Mouse (Mus musculus): ENCODE measurements around the gene Rrp9. TPM values are rescaled to one million over a fixed set of nuclear protein-coding genes. Genes with fewer than 3 reads are reported as not detected.

The Rrp9 gene
- 10 to 100 TPM in 25 of 26 experiments, 1 to 10 TPM in 1; 8.9 to 68.9 (median 28.0) TPM for total RNA-seq (2018; cell fraction: chromatin; rRNA removed)
- 10 to 100 TPM in 24 of 26 experiments, 1 to 10 TPM in 2; 9.0 to 17.2 (median 12.1) TPM for total RNA-seq (2018; cell fraction: cytosol; rRNA removed)
- total RNA-seq (2018; cell fraction: nucleus; rRNA removed), result 10 to 100 TPM in 20 of 26 experiments, 1 to 10 TPM in 6; 6.3 to 29.5 (median 13.5) TPM
- 10.1 to 24.9 TPM (median 11.4 TPM) in 3 replicates for polyA plus RNA-seq (2018)

DNA sequence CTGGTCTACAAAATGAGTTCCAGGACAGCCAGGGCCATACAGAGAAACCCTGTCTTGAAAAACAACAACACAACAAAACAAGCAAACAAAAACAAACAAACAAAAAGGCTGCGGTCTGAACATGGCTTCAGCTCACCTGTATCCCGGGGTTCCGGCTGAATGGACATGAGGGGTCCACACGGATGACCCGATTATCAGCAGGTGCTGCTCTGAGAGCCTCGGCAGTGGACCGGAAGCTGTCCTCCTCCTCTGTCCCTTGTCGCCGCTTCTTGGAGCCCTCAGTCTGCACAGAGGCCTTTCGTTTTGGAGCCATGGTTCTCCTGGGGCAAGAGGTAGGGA is at the start of gene Rrp9:
Gene Rrp9, plus strand, starts transcription at position 301 of the 339 bp plus-strand sequence.
- Histone ChIP-seq H3K27ac (peak within 1 kb of the TSS; percentile 94), H3K4me3 (ENCODE audit: inconsistent target) (peak within 1 kb of the TSS; percentile 72), H3K36me3 (ENCODE audit: inconsistent target) (peaks cover 10% of the 10 kb centered on the region; the same call in 1 of the 2 replicates), H3K79me2 (ENCODE audit: inconsistent target) (peaks cover 38% of the 10 kb centered on the region)
- WGBS (ENCODE audit: missing documents), result 31% methylated on average over 10 of the region's 10 CpGs

DNA sequence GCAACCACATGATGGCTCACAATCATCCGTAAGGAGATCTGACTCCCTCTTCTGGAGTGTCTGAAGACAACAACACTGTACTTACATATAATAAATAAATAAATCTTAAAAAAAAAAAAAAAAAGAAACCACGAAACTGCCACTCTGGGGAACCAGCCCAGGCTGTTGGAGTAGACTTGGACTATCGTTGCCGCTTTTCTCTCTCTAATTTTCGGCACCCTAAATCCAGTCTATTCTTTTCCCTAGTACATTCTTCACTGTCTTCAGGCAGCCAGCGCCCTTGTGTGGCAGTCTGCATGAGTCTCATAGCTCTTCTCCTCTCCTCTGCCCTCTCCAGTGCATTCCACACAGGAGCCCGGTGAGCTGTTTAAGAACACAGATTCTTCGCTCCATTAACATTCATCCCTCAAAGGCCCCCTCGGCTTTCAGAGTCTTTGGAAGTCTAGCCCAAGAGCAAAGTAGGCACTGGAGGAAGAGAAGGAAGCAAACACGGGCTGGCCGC is 47.0 kb upstream of the Rrp9 start:
- WGBS (ENCODE audit: missing documents), result 7% methylated on average over 10 of the region's 11 CpGs
- H3K27ac ChIP-seq, result peak overlapping the region; percentile 76
- H3K4me3 ChIP-seq (ENCODE audit: inconsistent target), result peak overlapping the region; percentile 68
- peaks cover 13% of the 10 kb centered on the region for H3K79me2 ChIP-seq (ENCODE audit: inconsistent target)
- H3K36me3 ChIP-seq (ENCODE audit: inconsistent target), result peaks cover 21% of the 10 kb centered on the region

DNA sequence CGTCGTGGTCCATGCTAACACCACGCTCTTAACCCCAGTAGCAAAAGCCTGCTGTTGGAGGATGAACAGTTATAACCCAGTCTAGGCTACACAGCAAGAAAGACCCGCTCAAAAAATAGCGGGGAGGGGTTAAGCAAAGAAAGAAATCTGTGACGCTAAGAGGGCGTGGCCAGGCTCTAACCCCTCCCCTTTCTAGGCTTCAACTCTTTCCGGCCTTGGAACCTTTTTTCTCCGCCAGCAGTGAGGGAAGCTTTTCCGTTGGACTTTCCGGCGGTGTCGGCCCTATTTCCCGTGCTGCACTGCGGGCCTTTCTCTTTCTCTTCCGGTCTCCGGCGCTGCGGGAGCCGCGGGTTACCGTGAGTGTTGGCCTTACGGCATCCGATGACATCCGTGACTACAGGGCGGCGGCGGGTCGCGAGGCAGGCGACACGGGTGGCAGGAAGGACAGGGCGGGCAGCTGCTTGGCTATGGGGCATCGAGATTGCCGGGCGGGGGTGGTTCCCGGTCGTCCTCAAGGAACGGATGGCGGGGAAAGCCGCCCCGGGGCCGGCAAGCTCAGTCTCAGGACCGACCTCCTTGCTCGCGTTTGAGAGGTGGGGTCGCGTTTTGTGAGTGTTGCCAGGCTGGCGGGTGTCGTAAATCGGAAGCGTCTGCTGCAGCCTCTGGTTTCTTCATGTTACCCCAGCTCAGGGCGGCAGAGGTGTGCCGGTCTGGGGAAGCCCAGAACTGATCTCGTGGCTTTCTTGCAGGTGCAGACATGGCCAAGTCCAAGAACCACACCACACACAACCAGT is 46.3 kb upstream of the Rrp9 start, which contains the start of gene Rpl29:
Gene Rpl29, plus strand, starts transcription at position 234 of the 794 bp plus-strand sequence.
- peak within 1 kb of the TSS; percentile 68 for H3K4me3 ChIP-seq (ENCODE audit: inconsistent target)
- WGBS (ENCODE audit: missing documents), result 0% methylated on average over 53 of the region's 55 CpGs

DNA sequence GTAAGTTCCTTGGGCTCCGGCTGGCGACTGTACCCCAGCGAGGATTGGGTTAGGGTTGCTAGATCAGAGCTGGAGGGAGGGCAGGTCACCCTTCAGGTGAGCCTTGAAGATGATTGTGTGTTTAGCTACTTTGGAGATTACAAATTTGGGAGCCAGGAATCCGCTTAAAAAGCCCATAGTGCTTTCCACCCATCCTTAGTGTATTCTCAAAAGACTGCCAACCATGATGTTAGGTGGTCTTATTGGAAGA is 45.8 kb upstream of the Rrp9 start:
- Histone ChIP-seq H3K4me3 (ENCODE audit: inconsistent target) (peak overlapping the region; percentile 68), H3K36me3 (ENCODE audit: inconsistent target) (peaks cover 21% of the 10 kb centered on the region), H3K27ac (peak overlapping the region; percentile 76), H3K79me2 (ENCODE audit: inconsistent target) (peaks cover 13% of the 10 kb centered on the region)
- 4% methylated on average over 4 of the region's 4 CpGs for WGBS (ENCODE audit: missing documents)

More for the DNA sequence above, 46.3 kb upstream of the Rrp9 start, which contains the start of gene Rpl29:
- Histone ChIP-seq H3K79me2 (ENCODE audit: inconsistent target) (peaks cover 13% of the 10 kb centered on the region), H3K36me3 (ENCODE audit: inconsistent target) (peaks cover 21% of the 10 kb centered on the region), H3K27ac (peak within 1 kb of the TSS; percentile 76)

DNA sequence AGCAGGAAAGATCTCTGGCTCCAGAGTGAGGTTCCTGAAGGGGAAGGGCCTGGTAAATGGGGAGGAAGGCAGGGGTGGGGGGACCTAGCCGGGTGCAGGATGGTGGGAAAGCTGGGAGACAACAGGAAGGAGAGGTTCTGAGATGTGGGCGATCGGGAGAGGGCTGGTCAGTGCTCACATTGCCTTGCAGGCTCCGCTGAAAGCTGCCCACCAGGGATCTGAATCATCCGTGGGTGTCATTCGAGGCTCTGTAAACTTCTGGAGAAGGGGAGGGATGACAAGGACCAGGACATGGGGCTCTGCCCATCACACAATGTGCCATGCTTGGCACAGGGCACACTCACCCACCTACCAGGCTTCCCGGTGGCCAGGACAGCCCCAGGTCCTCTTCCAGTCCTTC is 42.4 kb upstream of the Rrp9 start:
- Histone ChIP-seq H3K79me2 (ENCODE audit: inconsistent target) (peaks cover 13% of the 10 kb centered on the region), H3K27ac (no peak overlapping the region), H3K4me3 (ENCODE audit: inconsistent target) (no peak overlapping the region), H3K36me3 (ENCODE audit: inconsistent target) (peaks cover 21% of the 10 kb centered on the region)
- 82% methylated on average over 7 of the region's 7 CpGs for WGBS (ENCODE audit: missing documents)

DNA sequence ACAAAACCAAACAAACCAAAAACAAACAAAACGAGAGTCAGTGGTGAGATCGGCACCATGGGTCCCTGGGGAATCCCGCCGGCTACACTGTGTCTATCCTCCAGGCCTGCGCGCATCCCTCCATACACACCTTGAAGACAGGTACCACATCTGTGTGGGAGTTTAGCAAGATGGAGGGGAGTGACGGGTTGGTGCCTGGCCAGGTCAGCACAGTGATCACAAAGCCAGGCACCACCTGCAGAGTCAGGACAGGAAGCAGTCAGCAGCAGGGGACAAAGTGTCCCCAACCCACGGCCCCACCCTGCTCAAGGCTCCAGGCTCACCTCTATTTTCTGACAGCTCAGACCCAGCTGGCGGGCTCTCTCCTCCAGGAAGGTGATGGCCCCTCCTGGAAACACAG is 39.2 kb upstream of the Rrp9 start:
- Histone ChIP-seq H3K27ac (no peak overlapping the region), H3K36me3 (ENCODE audit: inconsistent target) (peaks cover 18% of the 10 kb centered on the region), H3K4me3 (ENCODE audit: inconsistent target) (no peak overlapping the region), H3K79me2 (ENCODE audit: inconsistent target) (no peaks in the 10 kb centered on the region)
- 90% methylated on average over 9 of the region's 9 CpGs for WGBS (ENCODE audit: missing documents)

DNA sequence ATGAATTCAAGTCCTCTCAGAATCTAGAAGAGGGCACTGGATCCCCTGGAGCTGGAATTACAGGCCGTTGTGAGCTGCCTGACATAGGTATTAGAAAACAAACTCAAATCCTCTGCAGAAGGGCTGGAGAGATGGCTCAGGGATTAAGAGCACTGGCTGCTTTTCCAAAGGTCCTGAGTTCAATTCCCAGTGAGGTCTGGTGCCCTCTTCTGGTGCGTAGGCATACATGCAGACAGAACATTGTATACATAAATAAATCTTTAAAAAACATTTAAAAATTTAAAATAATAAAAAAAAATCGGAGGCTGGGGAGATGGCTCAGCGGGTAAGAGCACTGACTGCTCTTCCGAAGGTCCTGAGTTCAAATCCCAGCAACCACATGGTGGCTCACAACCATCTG is 33.1 kb upstream of the Rrp9 start:
- Histone ChIP-seq H3K79me2 (ENCODE audit: inconsistent target) (no peaks in the 10 kb centered on the region), H3K4me3 (ENCODE audit: inconsistent target) (no peak overlapping the region), H3K27ac (no peak overlapping the region), H3K36me3 (ENCODE audit: inconsistent target) (no peaks in the 10 kb centered on the region)
- 97% methylated on average over 5 of the region's 5 CpGs for WGBS (ENCODE audit: missing documents)

DNA sequence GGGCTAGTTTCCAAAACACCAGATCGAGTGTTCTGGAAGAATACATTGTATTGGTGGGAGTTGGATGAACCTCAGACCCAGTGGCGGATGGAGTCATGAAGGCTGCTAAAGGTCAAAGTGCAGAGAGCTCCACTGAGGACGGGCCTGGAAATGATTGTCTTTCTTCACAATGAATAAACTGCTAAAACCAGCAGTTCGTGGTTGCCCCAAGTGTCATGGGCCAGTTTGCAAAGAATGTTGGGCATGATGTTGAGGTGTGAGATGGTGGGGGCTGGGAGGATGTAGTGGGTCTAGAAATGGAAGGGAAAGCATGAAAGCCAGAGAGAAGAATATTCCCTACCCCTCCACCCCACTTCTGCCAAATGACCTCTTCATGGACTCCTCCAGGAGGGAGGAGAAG is 30.9 kb upstream of the Rrp9 start:
- Histone ChIP-seq H3K4me3 (ENCODE audit: inconsistent target) (no peak overlapping the region), H3K36me3 (ENCODE audit: inconsistent target) (no peaks in the 10 kb centered on the region), H3K79me2 (ENCODE audit: inconsistent target) (no peaks in the 10 kb centered on the region), H3K27ac (no peak overlapping the region)
- WGBS (ENCODE audit: missing documents), result 91% methylated on average over 4 of the region's 4 CpGs

DNA sequence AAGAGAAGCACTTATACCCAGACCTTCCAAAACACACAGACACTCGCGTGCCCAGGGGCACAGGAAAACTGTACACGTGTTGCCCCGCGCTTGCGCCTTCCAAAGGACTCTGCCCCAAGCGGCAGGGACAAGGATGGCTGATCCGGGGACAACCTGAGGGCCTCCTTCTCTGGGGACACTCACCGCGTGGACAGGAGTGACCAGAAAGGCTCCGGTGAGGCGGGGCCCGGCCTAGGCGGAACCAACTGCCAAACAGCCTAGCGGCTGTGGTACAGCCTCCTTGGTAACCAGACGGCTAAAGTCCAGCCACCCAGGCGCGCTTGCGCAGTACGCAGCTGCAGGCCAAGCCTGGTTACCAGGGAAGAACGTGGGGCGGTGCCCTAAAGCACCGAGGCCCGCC is 28.4 kb upstream of the Rrp9 start, which contains the start of the genes Abhd14b and Abhd14a:
Gene Abhd14b, plus strand, starts transcription at position 112 of the 400 bp plus-strand sequence.
Gene Abhd14a, minus strand, starts transcription at position 331 of the 400 bp plus-strand sequence.
- no peaks in the 10 kb centered on the region for H3K36me3 ChIP-seq (ENCODE audit: inconsistent target)
- WGBS (ENCODE audit: missing documents), result under 1% methylated on average over 22 of the region's 24 CpGs
- no peaks in the 10 kb centered on the region for H3K79me2 ChIP-seq (ENCODE audit: inconsistent target)
- H3K4me3 ChIP-seq (ENCODE audit: inconsistent target), result peak within 1 kb of the TSS; percentile 56
- peak within 1 kb of the TSS; percentile 27; the same call in 1 of the 2 replicates for H3K27ac ChIP-seq

DNA sequence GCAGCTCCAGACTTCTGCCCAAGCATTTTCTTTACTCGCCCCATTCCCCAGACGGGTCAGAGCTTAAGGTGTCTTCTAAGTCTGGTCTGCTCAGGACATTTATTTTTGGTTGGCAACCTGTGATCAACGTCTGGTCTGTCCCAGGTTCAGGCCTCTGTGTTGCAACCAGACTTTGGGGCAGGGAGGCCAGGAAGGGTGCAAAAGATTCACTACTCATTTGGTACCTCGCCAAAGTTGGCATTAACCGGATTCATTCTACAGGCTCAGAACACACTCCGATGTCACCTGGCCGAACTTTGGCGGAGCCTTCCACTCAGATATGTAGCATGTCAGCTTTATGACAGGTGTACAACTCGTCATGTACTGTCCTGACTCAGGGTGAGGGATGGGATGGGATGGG is 27.8 kb upstream of the Rrp9 start:
- H3K79me2 ChIP-seq (ENCODE audit: inconsistent target), result no peaks in the 10 kb centered on the region
- H3K27ac ChIP-seq, result peak overlapping the region; percentile 27; the same call in 1 of the 2 replicates
- H3K36me3 ChIP-seq (ENCODE audit: inconsistent target), result no peaks in the 10 kb centered on the region
- H3K4me3 ChIP-seq (ENCODE audit: inconsistent target), result peak overlapping the region; percentile 56
- WGBS (ENCODE audit: missing documents), result 36% methylated on average over 9 of the region's 9 CpGs

DNA sequence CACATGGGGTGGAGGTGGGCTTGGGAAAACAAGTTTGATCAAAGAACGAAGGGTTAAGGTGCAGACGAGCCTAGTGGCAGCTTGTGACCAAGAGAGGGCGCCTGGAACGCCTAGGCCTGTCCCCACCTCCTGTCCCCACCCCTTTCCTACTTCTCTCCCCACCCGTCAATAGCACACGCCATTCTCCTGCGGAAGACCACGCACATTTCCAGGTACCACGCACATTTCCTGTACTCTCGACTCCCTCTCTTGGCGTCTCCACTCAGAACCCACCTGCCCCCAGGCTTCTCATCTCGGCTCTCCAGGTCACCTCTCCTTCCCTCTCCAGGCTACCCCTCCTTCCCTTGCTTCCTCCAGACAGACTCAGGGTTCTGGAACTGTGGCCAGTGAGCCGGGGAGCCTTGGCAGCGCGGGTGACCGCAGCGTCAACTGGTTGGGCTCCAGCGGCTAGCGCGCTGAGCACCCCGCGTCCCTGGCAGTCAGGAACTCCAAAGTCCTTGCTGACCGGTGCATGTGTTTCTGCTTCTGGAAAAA is 27.2 kb upstream of the Rrp9 start:
- Histone ChIP-seq H3K4me3 (ENCODE audit: inconsistent target) (peak overlapping the region; percentile 56), H3K27ac (peak overlapping the region; percentile 27; the same call in 1 of the 2 replicates), H3K79me2 (ENCODE audit: inconsistent target) (no peaks in the 10 kb centered on the region), H3K36me3 (ENCODE audit: inconsistent target) (no peaks in the 10 kb centered on the region)
- WGBS (ENCODE audit: missing documents), result 1% methylated on average over 23 of the region's 23 CpGs

DNA sequence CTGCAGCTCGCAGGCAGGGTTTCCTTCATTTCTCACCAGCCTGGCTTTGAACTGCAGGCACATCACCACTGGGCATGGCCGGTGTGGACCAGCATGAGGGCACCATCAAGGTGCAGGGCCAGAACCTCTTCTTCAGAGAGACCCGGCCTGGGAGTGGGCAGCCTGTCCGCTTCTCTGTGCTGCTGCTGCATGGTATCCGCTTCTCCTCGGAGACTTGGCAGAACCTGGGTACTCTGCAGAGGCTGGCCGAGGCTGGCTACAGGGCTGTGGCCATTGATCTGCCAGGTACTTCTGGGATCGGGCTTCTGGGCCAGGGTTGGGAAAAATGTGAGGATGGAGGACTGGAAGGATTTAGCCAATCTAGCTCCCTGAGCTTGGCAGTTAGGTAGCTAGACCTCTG is 25.8 kb upstream of the Rrp9 start:
- WGBS (ENCODE audit: missing documents), result 94% methylated on average over 8 of the region's 8 CpGs
- Histone ChIP-seq H3K4me3 (ENCODE audit: inconsistent target) (no peak overlapping the region), H3K27ac (no peak overlapping the region), H3K36me3 (ENCODE audit: inconsistent target) (no peaks in the 10 kb centered on the region), H3K79me2 (ENCODE audit: inconsistent target) (no peaks in the 10 kb centered on the region)

DNA sequence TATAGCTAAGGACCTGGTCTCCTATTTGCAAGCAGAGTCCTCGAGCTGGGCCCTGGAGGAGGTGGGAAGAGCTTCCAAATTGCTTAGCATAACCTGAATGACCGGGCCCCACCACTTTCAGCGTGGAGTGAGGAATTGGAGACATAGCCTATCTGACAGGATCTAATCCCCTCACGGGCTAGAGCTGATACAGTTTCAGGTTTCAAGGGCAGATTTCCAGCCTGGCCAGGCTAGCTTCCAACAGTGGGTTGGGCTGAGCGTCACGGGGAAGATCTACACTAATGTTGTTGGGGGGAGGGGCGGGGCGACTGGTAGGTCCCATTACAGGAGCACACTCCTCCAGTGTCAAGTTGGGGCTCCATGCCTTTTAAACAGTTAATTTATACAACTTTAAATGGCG is 25.1 kb upstream of the Rrp9 start:
- 90% methylated on average over 9 of the region's 9 CpGs for WGBS (ENCODE audit: missing documents)
- H3K27ac ChIP-seq, result no peak overlapping the region
- H3K4me3 ChIP-seq (ENCODE audit: inconsistent target), result no peak overlapping the region
- H3K79me2 ChIP-seq (ENCODE audit: inconsistent target), result no peaks in the 10 kb centered on the region
- H3K36me3 ChIP-seq (ENCODE audit: inconsistent target), result no peaks in the 10 kb centered on the region

DNA sequence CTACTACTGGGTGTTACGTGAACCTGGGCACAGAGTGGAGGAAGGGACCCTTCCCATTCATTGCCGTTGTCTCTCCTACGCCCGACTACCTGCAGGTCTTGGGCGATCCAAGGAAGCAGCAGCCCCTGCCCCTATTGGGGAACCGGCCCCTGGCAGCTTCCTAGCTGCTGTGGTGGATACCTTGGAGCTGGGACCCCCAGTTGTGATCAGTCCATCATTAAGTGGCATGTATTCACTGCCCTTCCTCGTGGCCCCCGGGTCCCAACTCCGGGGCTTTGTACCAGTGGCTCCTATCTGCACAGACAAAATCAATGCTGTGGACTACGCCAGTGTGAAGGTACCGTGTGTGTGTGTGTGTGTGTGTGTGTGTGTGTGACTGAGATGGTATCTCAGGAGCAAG is 24.5 kb upstream of the Rrp9 start:
- Histone ChIP-seq H3K79me2 (ENCODE audit: inconsistent target) (no peaks in the 10 kb centered on the region), H3K36me3 (ENCODE audit: inconsistent target) (no peaks in the 10 kb centered on the region), H3K27ac (no peak overlapping the region), H3K4me3 (ENCODE audit: inconsistent target) (no peak overlapping the region)
- 91% methylated on average over 10 of the region's 11 CpGs for WGBS (ENCODE audit: missing documents)

DNA sequence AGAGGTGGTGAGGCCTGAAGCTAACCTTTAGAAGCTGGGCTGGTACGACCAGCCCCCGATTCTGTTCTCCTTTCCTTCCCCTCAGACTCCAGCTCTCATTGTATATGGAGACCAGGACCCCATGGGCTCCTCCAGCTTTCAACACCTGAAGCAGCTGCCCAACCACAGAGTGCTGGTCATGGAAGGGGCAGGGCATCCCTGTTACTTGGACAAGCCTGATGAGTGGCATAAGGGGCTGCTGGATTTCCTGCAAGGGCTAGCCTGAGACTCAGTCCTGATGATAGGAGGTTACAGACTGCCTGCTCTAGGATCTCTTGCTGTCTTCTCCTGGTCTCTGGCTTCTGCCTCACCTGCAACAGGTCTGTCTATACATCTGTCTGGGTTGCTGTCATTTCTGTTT is 23.9 kb upstream of the Rrp9 start:
- no peaks in the 10 kb centered on the region for H3K79me2 ChIP-seq (ENCODE audit: inconsistent target)
- WGBS (ENCODE audit: missing documents), result 69% methylated on average over 2 of the region's 2 CpGs
- H3K36me3 ChIP-seq (ENCODE audit: inconsistent target), result no peaks in the 10 kb centered on the region
- no peak overlapping the region for H3K4me3 ChIP-seq (ENCODE audit: inconsistent target)
- no peak overlapping the region for H3K27ac ChIP-seq

Measured in macrophage (primary cell).